Mouse (Mus musculus) G1E (cell line): ENCODE measurements around the gene March9.

Experiments
- CTCF ChIP-seq: IDR thresholded peaks from 2 replicates; pipeline ENCODE4 v1.5.1; 2012; ENCODE audit warnings: low read depth, low read length, inconsistent platforms, mixed read lengths
- GATA1 ChIP-seq: IDR thresholded peaks from 2 replicates; pipeline ENCODE4 v1.6.1; 2012; ENCODE audit warnings: borderline replicate concordance, low read length, inconsistent platforms, mixed read lengths
- GATA2 ChIP-seq: IDR thresholded peaks from 2 replicates; pipeline ENCODE4 v1.6.1; 2012; ENCODE audit warnings: low read depth, low read length, inconsistent platforms, borderline replicate concordance
- TAL1 ChIP-seq: conservative IDR thresholded peaks from 2 replicates; pipeline ENCODE4 v1.6.1; 2012; ENCODE audit warnings: low read depth, low read length, inconsistent platforms, mixed read lengths

GRCm38 (mm10) chr10:127078677-127079575 lies 18.9 kb upstream of the March9 start:
- TF ChIP-seq CTCF (no peak), TAL1 (no peak), GATA1 (no peak), GATA2 (no peak)
